Mouse (Mus musculus) megakaryocyte-erythroid progenitor cell, adult 5-6 weeks (primary cell): Measurements from ENCODE around the gene March6. TPM values are rescaled to one million over a fixed set of nuclear protein-coding genes. Genes with fewer than 3 reads are reported as not detected.
A peak's percentile ranks its signal among the peaks of the same experiment; 100 is the strongest.

ENCODE experiments used
- ATAC-seq: replicated peaks from 2 replicates; pipeline ENCODE4 v1.8.0; 2016; ENCODE audit warnings: mild to moderate bottlenecking, inconsistent platforms; ENCODE audit not compliant: severe bottlenecking, poor library complexity, low FRiP score, low TSS enrichment
- total RNA-seq, 2 experiments: library from RNA; stranded (forward) in 1 of 2; stranded (reverse) in 1 of 2; fragments of 200-1000, 215-1000 nt in 1 of 2; fragments of >200 nt in 1 of 2; fragmentation: Nextera tagmentation in 1 of 2; gene quantifications; 2 replicates each; pipeline ENCODE4 v1.2.3; 2014 to 2017

Gene March6
- total RNA-seq, 2 experiments from 2014 or later: 53.1 to 60.8 TPM

DNA sequence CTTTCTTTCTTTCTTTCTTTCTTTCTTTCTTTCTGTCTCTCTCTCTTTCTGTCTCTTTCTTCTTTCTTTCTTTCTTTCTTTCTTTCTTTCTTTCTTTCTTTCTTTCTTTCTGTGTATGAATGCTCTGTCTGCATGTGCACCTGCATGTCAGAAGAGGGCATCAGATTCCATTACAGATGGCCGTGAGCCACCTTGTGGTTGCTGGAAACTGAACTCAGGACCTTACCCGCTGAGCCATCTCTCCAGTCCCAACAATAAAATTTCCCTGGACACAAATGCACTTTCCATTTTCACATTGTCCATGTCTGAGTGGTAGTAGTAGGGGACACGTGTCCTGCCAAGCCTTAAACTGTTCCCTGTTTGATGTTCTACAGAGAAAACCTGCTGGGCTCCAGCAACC, 103.5 kb downstream of the March6 start:
- no peak for ATAC-seq

DNA sequence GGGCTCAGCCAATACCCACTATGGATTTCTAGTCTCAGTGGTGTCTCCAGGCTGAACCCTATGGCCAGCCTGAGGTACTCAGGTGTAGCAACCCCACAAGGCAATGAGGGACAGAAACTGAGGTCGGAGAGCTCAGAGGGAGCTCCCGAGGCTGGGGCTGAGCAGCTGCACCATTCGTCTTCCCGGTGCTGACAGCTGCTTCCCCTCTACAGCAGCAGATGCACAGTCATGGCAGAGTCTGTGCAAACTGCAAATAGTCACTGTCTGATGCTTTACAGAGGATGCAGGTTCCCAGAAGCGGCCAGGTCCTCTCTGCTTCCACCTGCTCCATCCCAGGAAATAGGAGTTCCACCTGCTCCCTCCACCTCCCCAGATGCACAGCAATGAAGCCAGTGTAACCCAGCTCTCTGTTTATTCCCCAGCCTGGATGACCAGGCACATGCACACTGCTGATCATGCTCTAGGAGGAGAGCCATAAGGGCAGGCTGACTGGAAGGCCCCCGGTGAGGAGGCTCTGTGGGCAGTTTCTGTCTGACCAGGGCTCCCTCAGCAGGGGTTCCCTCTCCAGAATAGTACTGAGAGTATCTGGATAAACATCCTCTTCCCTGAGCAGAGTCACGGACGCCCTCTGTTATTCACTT, 104.7 kb downstream of the March6 start:
- no peak for ATAC-seq

DNA sequence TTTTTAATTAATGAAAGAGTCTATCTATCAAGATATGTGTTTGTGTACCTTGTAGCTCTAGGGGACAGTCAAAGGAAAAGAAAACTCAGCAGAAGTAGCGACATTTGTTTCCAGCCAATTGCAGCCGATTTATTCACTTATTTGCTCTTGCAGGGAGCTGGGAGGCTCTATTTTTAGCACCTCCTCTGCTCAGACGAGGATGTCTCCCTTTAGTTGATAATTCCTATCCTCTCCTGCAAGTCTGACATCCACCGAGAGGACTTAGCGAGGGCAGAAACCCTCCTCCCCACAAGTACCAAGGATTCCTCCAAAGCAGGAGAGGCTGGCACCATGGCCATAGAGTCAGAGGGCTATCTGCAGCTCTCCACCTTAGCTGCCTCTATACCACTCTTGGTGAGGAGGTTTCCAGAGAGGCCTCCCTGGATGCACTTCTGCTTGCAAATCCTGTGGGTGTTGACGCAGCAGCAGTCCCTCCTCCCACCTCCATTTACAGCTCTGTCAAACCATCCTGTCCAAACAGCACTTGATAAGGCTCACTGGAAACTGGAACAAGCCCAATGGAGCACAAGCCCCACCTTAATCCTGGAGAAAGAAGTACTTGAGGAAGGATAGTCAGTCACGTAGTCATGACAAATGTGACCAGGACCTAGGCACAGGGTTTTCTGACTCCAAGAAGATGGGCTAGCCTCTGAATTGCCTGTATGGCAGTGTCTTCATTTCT, 108.0 kb downstream of the March6 start:
- no peak for ATAC-seq

DNA sequence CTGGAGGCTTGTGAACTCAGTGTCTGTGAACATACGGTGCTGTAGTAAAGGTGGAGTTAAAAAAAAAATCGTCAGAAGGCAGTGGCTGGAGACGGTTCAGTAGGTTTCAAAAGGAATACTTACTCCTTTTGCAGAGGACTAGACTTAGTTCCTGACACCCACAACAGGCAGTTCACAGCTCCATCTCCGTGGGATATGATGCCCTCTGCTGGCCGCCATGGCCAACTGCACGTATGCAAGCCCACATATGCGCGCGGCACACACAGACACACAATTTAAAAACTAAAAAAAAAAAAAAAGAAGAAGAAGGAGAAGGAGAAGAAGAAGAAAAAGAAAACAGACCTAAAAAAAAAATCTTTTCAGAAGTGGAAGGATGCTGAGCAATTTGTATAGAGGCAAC, 111.8 kb downstream of the March6 start:
- ATAC-seq: 0 out of 2 replicates have a peak, but pooled peaks have one; percentile 30

GRCm38 (mm10) chr15:31418686-31419024, 112.2 kb downstream of the March6 start:
- 0 out of 2 replicates have a peak, but pooled peaks have one; percentile 6 for ATAC-seq

DNA sequence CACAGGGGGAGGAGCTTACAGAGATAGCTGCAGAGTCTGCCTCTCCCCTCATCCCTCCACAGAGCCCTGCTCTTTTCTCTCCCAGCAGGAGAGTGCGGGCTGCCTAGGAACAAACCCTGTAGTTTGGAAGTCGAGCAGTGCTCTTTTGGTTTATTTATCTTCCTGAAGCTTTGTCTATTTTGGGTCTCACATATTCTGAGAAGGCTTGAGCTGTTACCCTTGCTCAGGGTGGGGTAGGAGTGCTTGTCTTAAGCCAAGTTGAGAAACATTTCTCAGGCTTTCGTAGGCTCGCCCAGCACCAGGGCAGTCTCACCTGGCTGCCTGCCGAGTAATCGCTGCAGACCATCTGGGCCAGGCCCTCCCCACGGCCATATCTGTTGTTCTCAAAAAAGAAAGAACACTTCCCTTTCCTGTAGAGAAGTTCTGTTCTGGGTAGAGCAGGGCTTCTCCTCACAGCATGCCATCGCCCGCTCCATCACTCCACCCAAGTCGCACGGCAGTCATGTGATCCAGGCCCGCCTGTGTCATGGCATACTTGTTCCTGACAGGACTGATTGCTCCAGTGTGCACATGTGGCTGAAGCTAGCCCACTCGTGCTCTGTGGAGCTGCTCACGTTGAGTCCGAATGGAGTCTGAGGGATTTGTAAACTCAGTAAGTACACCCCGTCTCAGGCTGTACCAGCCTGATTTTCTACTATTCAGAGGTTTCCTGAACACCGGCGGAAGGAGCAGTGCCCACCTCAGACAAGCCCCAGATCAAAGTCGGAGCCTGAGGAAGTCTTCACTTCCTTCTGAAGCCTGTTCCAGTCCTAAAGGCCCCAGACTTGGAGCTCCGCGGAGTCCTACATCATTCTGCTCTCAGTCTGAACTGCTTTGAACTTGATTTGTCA, 112.8 kb downstream of the March6 start:
- peak; percentile 91 for ATAC-seq

DNA sequence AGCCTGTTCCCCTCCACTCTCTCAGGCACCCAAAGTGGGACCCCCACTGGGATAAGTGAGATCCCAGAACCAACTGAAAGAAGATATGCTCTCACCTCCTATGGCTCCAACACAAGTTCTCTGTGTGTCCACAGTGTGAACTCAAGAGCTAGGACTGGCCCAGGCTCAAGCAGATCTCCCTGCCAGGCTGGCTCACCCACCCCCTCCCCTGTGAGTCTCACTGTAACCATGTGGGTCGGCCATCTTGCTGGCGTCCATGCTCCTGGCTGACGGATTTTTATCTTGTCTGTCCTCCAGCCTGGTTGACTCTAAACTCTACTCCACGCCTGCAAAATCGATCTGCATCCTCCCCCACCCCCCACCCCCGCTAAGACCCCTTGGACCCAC, 113.5 kb downstream of the March6 start:
- ATAC-seq: no peak

GRCm38 (mm10) chr15:31415181-31415580, 115.7 kb downstream of the March6 start:
- no peak for ATAC-seq

DNA sequence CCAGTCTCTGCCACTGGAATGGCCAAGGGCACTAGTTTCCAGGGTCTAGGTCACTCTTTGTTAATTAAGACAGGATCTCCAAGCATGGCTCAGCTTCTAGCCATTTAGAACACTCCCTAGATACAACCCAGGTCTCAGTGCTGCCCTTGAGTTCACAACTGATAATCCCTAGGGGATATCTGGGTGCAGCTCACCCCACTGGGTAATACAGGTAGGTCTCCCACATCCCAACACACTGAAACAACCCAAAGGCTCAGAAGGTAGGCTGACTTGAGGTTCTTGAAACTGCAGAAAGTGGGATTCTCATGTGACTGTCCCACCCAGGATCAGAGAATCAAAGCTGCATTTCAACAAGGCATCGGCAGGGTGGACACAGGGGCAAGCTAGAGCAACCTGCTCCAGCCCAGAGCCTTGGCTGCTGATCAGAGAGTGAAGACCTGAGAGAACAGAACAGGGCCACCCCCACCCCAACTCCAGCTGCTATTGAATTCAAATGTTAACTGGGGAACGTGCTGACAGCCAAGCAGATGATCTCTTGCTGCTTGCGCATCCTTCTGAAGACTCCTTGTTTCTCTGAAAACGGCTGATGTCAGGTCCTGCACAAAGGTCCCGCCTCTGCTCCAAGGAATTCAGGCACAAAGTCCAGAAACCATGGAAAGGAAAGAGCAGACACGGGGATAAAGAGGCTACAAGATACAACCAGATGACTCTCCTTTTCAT, 116.5 kb downstream of the March6 start:
- no peak for ATAC-seq

- ATAC-seq: no peak
Measured at GRCm38 (mm10) chr15:31413662-31414061, 117.2 kb downstream of the March6 start.

DNA sequence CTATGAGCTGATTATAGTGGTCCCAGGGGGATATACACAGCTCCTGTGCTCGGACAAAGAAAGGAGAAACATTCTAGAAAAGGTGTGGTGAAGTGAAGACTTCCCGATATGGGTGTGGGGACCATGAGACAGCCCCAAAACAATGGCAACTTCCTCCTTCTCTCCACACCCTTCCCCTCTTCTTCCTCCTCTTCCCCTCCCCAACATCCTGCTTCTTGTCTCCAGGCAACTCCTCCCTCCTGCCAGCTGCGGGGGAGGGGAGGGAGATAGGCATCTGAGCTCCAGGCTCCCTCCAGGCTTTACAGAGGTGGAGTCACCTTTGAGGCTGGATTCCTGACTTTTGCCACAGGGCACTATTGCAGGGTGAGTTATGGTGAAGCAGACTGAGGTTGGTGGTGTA, 117.9 kb downstream of the March6 start:
- ATAC-seq: no peak

DNA sequence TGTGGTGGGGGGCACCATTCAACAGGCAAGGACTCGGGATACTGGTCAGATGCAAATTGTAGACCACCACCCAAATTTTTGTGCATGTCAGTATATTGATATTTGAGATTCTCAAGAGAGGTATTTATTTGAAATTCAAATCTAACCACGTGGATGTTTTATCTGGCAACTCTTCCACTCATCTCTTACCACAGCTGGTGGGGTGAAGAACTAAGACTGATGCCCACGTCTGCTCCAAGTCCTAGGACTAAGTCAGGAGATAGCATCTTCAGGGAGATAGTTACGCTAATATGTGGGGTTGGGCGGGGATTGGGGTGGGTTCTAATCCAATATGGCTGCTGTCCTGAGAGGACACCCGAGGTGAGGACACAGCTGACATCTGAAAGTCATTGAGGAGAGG, 118.4 kb downstream of the March6 start:
- no peak for ATAC-seq

- no peak for ATAC-seq
Measured at GRCm38 (mm10) chr15:31407490-31407889, 123.4 kb downstream of the March6 start.

DNA sequence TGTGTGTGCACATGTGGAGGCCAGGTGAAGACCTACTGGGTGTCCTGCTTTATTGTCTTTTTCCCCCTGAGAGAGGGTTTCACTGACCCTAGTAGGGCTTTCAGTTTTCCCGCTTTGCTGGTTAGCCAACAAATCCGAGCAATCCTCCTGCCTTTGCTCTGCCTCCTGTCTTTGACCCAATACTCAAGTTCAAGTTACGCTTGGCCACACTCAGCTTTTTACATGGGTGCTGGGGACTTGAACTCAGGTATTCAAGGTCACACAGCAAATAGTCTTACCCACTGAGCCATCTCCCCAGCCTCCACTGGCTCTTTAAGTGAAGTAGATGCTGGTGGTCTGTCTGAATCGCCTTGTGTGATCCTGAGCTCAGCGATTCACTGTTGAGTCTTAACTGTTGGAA, 124.0 kb downstream of the March6 start:
- ATAC-seq: no peak

Other genes starting within 250 kb of the March6 start
- gene Ankrd33b, start 163.3 kb downstream of the March6 start, total RNA-seq (2014; fragmentation: Nextera tagmentation): 1.6 TPM in 1 of 2 replicates, not detected in the other
- gene Ankrd33b, start 163.3 kb downstream of the March6 start, total RNA-seq (2017): not detected in 2 replicates
- gene Ropn1l, start 77.3 kb downstream of the March6 start, total RNA-seq (2014; fragmentation: Nextera tagmentation): not detected in 2 replicates
- not detected in 2 replicates for gene Ropn1l, start 77.3 kb downstream of the March6 start, total RNA-seq (2017)
- gene Cmbl, start 34.3 kb upstream of the March6 start, total RNA-seq (2014; fragmentation: Nextera tagmentation): not detected in 2 replicates
- gene Cmbl, start 34.3 kb upstream of the March6 start, total RNA-seq (2017): not detected in 2 replicates
- gene Cct5, start 70.8 kb upstream of the March6 start, total RNA-seq (2014; fragmentation: Nextera tagmentation): 506 and 590 TPM in 2 replicates
- gene Cct5, start 70.8 kb upstream of the March6 start, total RNA-seq (2017): 614 and 625 TPM in 2 replicates
- gene Fam173b, start 70.8 kb upstream of the March6 start, total RNA-seq (2014; fragmentation: Nextera tagmentation): 15.0 and 22.3 TPM in 2 replicates
- gene Fam173b, start 70.8 kb upstream of the March6 start, total RNA-seq (2017): 5.7 and 11.0 TPM in 2 replicates